ENCODE assay signal across 8 mouse cellular contexts in the genomic region with DNA sequence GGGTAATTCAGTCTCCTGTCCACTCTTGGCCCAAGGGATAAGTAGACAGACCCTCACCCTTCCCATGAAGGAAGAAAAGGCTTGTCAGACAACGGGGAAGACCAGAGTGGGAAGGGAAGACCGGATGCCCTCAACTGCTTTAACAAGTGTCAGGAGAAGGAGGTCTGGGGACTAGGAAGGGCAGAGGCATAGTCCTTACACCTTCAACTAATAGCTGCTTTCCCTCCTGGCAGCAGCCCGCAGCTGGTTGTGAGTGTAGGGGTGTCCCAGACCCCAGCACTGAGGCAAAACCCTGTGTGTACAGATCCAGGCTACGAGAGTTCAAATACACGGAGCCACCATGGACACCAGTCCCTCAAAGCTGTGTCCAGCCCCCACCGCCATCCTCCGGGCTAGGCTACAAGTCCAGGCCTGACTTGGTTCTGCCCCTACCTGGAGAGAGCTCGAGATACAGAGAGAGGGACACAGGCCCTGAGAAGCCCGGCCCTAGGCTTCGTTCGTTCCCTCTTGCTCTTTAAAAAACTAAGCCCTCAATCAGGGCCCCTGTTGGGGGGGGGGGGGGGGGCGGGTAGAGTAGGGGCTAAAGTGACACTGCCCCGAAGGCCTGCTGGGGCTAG. TPM values are rescaled to one million over a fixed set of nuclear protein-coding genes. Genes with fewer than 3 reads are reported as not detected.
DNase-seq lines count a peak whose midpoint lies in the region; ATAC-seq and TF ChIP-seq lines count a peak whose summit lies in the region.

No protein-coding gene starts in this region.

- ATAC-seq in heart, embryonic 11.5 days (replicated peaks; ENCODE audit: insufficient number of reproducible peaks, low FRiP score, low TSS enrichment) = no peak
- ATAC-seq in G1E (ENCODE audit: extremely low read depth, insufficient number of reproducible peaks, low FRiP score, poor library complexity, severe bottlenecking) = no peak
- 0 out of 2 replicates have a peak, but pooled peaks have one; percentile 1 for ATAC-seq in liver, postnatal 0 days
- ATAC-seq in cerebellum, adult (ENCODE audit: insufficient number of reproducible peaks, low FRiP score, low TSS enrichment) = no peak

- no peaks in the 10 kb centered on the region for H3K36me3 ChIP-seq in heart, embryonic 11.5 days (ENCODE audit: control insufficient read depth, insufficient read depth, low read length)
- peaks cover 4% of the 10 kb centered on the region for H3K36me3 ChIP-seq in G1E (replicated peaks)
- no peaks in the 10 kb centered on the region for H3K36me3 ChIP-seq in liver, postnatal 0 days (replicated peaks; ENCODE audit: insufficient read depth, low read length)

- no peak for TF ChIP-seq CTCF in G1E (IDR thresholded peaks at IDR 0.05; ENCODE audit: low read depth, low read length)
- TF ChIP-seq CTCF in liver, postnatal 0 days (IDR thresholded peaks at IDR 0.05; ENCODE audit: low read depth) = no peak

- H3K27ac ChIP-seq in heart, embryonic 11.5 days (ENCODE audit: low read depth, low read length) = peak overlapping the region; percentile 90; the same call in 1 of the 2 replicates
- peak overlapping the region; percentile 96; the same call in 1 of the 2 replicates for H3K27ac ChIP-seq in liver, postnatal 0 days (ENCODE audit: low read depth)

- H3K4me2 ChIP-seq in heart, embryonic 11.5 days = peak overlapping the region; percentile 96
- peak overlapping the region; percentile 88 for H3K4me2 ChIP-seq in liver, postnatal 0 days (ENCODE audit: low read depth, low read length)

- TF ChIP-seq EP300 in liver, postnatal 0 days (IDR thresholded peaks at IDR 0.05; ENCODE audit: low read depth) = no peak

- intact Hi-C loops in heart, postnatal 10 days (cut with DNase I) = no loop called here

- H3K9me3 ChIP-seq in heart, embryonic 11.5 days (replicated peaks; ENCODE audit: control insufficient read depth, low read length) = no peaks in the 10 kb centered on the region
- H3K9me3 ChIP-seq in G1E (replicated peaks) = no peaks in the 10 kb centered on the region
- no peaks in the 10 kb centered on the region for H3K9me3 ChIP-seq in liver, postnatal 0 days (ENCODE audit: low read length)

- H3K27me3 ChIP-seq in heart, embryonic 11.5 days (ENCODE audit: control insufficient read depth, insufficient read depth, low read length) = peaks cover 21% of the 10 kb centered on the region
- H3K27me3 ChIP-seq in G1E (ENCODE audit: insufficient read depth, low read length) = peaks cover 75% of the 10 kb centered on the region
- peaks cover 33% of the 10 kb centered on the region for H3K27me3 ChIP-seq in liver, postnatal 0 days (ENCODE audit: insufficient read depth, low read length)

- 13% methylated on average over 12 of the region's 13 CpGs for WGBS in heart, embryonic 11.5 days (ENCODE audit: insufficient replicate concordance)
- 29% methylated on average over 12 of the region's 13 CpGs for WGBS in liver, postnatal 0 days (ENCODE audit: insufficient replicate concordance)

- H3K9ac ChIP-seq in heart, embryonic 11.5 days (ENCODE audit: low read depth, low read length) = peak overlapping the region; percentile 95
- H3K9ac ChIP-seq in liver, postnatal 0 days (replicated peaks) = peak overlapping the region; percentile 79

- peak overlapping the region; percentile 86 for H3K4me3 ChIP-seq in heart, embryonic 11.5 days (ENCODE audit: low read depth, low read length)
- peak overlapping the region; percentile 70; the same call in 1 of the 2 replicates for H3K4me3 ChIP-seq in G1E (ENCODE audit: low read depth, low read length)
- H3K4me3 ChIP-seq in liver, postnatal 0 days (ENCODE audit: low read depth, low read length) = peak overlapping the region; percentile 69

- no peak for DNase-seq in heart, adult 8-10 months (ENCODE audit: low spot score)
- DNase-seq in G1E (ENCODE audit: low spot score) = no peak
- peak; percentile 31 to 32 for DNase-seq in heart, postnatal 10 days
- DNase-seq in liver, postnatal 0 days = no peak
- no peak for DNase-seq in right cerebral cortex, adult 18-20 months
- no peak for DNase-seq in spleen, postnatal 36 days (ENCODE audit: low spot score in 2 of 2)

- H3K4me1 ChIP-seq in heart, embryonic 11.5 days (ENCODE audit: control insufficient read depth, insufficient read depth, low read length) = peaks cover 48% of the 10 kb centered on the region
- H3K4me1 ChIP-seq in G1E (ENCODE audit: insufficient read depth, low read depth, low read length) = peaks cover 48% of the 10 kb centered on the region
- H3K4me1 ChIP-seq in liver, postnatal 0 days (ENCODE audit: insufficient read depth) = peaks cover 21% of the 10 kb centered on the region

RNA-seq across cellular contexts. Expression of a gene that starts 1.2 kb away (rescaled TPM):
- 6.5 and 7.5 TPM in 2 replicates for polyA plus RNA-seq in heart, embryonic 11.5 days (2014; fragmentation: Nextera tagmentation; extraction: Ambion mirVana)
- 10 to 100 TPM in 3 of 4 experiments, 1 to 10 TPM in 1; 8.4 to 15.6 (median 11.7) TPM for total RNA-seq in heart, adult 8-10 months (2022)
- total RNA-seq in G1E (2014; fragmentation: Nextera tagmentation) = 0.90 TPM in 1 of 2 replicates, not detected in the other
- 0.06 and 0.22 TPM in 2 replicates for total RNA-seq in G1E (2017)
- 0.41 and 0.47 TPM in 2 replicates for polyA plus RNA-seq in G1E (2012)
- 10 to 100 TPM; 15.3 to 19.3 TPM for total RNA-seq in heart, postnatal 10 days (2021)
- polyA plus RNA-seq in liver, postnatal 0 days (2015; fragmentation: Nextera tagmentation; extraction: Ambion mirVana) = 0.79 and 1.2 TPM in 2 replicates

RNA-seq across cellular contexts. Expression of a gene that starts 15.7 kb away (rescaled TPM):
- polyA plus RNA-seq in heart, embryonic 11.5 days (2014; fragmentation: Nextera tagmentation; extraction: Ambion mirVana) = 2.9 and 5.0 TPM in 2 replicates
- total RNA-seq in heart, adult 8-10 months (2022) = not detected
- not detected in 2 replicates for total RNA-seq in G1E (2014; fragmentation: Nextera tagmentation)
- total RNA-seq in G1E (2017) = 0.16 TPM in 1 of 2 replicates, not detected in the other
- 0.10 TPM in 1 of 2 replicates, not detected in the other for polyA plus RNA-seq in G1E (2012)
- total RNA-seq in heart, postnatal 10 days (2021) = under 1 TPM; 0.86 to 0.94 TPM
- polyA plus RNA-seq in liver, postnatal 0 days (2015; fragmentation: Nextera tagmentation; extraction: Ambion mirVana) = 0.18 and 0.33 TPM in 2 replicates

RNA-seq across cellular contexts. Expression of a gene that starts 21.1 kb away (rescaled TPM):
- polyA plus RNA-seq in heart, embryonic 11.5 days (2014; fragmentation: Nextera tagmentation; extraction: Ambion mirVana) = 408 and 446 TPM in 2 replicates
- total RNA-seq in heart, adult 8-10 months (2022) = 100 to 1,000 TPM; 377 to 423 (median 382) TPM
- total RNA-seq in G1E (2014; fragmentation: Nextera tagmentation) (2,842 and 3,361 TPM in 2 replicates), G1E (2017) (987 and 1,219 TPM in 2 replicates)
- polyA plus RNA-seq in G1E (2012) = 7,805 and 8,433 TPM in 2 replicates
- total RNA-seq in heart, postnatal 10 days (2021) = 100 to 1,000 TPM; 584 to 595 TPM
- polyA plus RNA-seq in liver, postnatal 0 days (2015; fragmentation: Nextera tagmentation; extraction: Ambion mirVana) = 296 and 311 TPM in 2 replicates

RNA-seq across cellular contexts. Expression of a gene that starts 36.1 kb away (rescaled TPM):
- polyA plus RNA-seq in heart, embryonic 11.5 days (2014; fragmentation: Nextera tagmentation; extraction: Ambion mirVana) = 15.3 and 17.3 TPM in 2 replicates
- total RNA-seq in heart, adult 8-10 months (2022) = 10 to 100 TPM in 3 of 4 experiments, 1 to 10 TPM in 1; 9.2 to 15.2 (median 12.3) TPM
- 33.9 and 34.5 TPM in 2 replicates for total RNA-seq in G1E (2014; fragmentation: Nextera tagmentation)
- 50.1 and 50.7 TPM in 2 replicates for total RNA-seq in G1E (2017)
- polyA plus RNA-seq in G1E (2012) = 79.0 and 80.0 TPM in 2 replicates
- total RNA-seq in heart, postnatal 10 days (2021) = 10 to 100 TPM; 16.9 to 18.2 TPM
- 6.7 and 7.1 TPM in 2 replicates for polyA plus RNA-seq in liver, postnatal 0 days (2015; fragmentation: Nextera tagmentation; extraction: Ambion mirVana)

Comparison
In these comparisons a context has a peak if more than half of its experiments do, and no peak if none do; other contexts are left out.
1. DNase-seq: peak in heart, postnatal 10 days (2 of 2); none in heart, adult 8-10 months (single experiment), G1E (single experiment), liver, postnatal 0 days (single experiment), right cerebral cortex, adult 18-20 months (single experiment) and spleen, postnatal 36 days (0 of 2).
2. RNA of a gene that starts 1.2 kb away (total RNA-seq): 15.3 to 19.3 TPM in heart, postnatal 10 days and 8.4 to 15.6 TPM in heart, adult 8-10 months; 0.06 to 0.90 TPM in G1E; every median in the first group is over 4 times any median in the second.
3. Peak in every context shown above with its lines, with median percentiles within 50 percentile points of each other: H3K4me3 ChIP-seq.